Mouse (Mus musculus): ENCODE measurements around the gene Nup210l.
"Not testable (repeated sequence)": the region's sequence is repeated elsewhere in the genome, so short reads cannot be mapped to it uniquely, and the experiment has no call there.

The Nup210l gene

GRCm38 (mm10) chr3:90222455-90222854, 118.5 kb downstream of the Nup210l start:
- no peak for DNase-seq (ENCODE audit: low spot score)

- DNase-seq (ENCODE audit: low spot score) = no peak
Measured at GRCm38 (mm10) chr3:90222941-90223340, 119.0 kb downstream of the Nup210l start.

GRCm38 (mm10) chr3:90224331-90224730, 120.4 kb downstream of the Nup210l start:
- DNase-seq (ENCODE audit: low spot score) = no peak

GRCm38 (mm10) chr3:90231075-90231474, 127.1 kb downstream of the Nup210l start:
- DNase-seq (ENCODE audit: low spot score) = no peak

- peak; percentile 91 for DNase-seq (ENCODE audit: low spot score)
Measured at GRCm38 (mm10) chr3:90231507-90232333, 127.8 kb downstream of the Nup210l start, which contains the start of gene Jtb. TSS of gene Jtb (plus strand) at chr3:90231597.

- no peak for DNase-seq (ENCODE audit: low spot score)
Measured at GRCm38 (mm10) chr3:90241251-90241650, 137.3 kb downstream of the Nup210l start.

GRCm38 (mm10) chr3:90241669-90242358, 137.9 kb downstream of the Nup210l start:
- DNase-seq (ENCODE audit: low spot score) = no peak

GRCm38 (mm10) chr3:90242984-90243775, 139.2 kb downstream of the Nup210l start, which contains the start of gene Creb3l4:
TSS of gene Creb3l4 (minus strand) at chr3:90243512.
- peak; percentile 70 for DNase-seq (ENCODE audit: low spot score)

- DNase-seq (ENCODE audit: low spot score) = no peak
Measured at GRCm38 (mm10) chr3:90245406-90245805, 141.5 kb downstream of the Nup210l start.

GRCm38 (mm10) chr3:90247630-90247959, 143.7 kb downstream of the Nup210l start:
- DNase-seq (ENCODE audit: low spot score) = no peak

GRCm38 (mm10) chr3:90247960-90248745, 144.2 kb downstream of the Nup210l start, which contains the start of gene Slc39a1:
TSS of gene Slc39a1 (plus strand) at chr3:90248172.
- DNase-seq (ENCODE audit: low spot score) = peak; percentile 92

- no peak for DNase-seq (ENCODE audit: low spot score)
Measured at GRCm38 (mm10) chr3:90248746-90249100, 144.8 kb downstream of the Nup210l start.

GRCm38 (mm10) chr3:90250791-90251190, 146.9 kb downstream of the Nup210l start:
- no peak for DNase-seq (ENCODE audit: low spot score)

GRCm38 (mm10) chr3:90251731-90252226, 147.8 kb downstream of the Nup210l start:
- not testable (repeated sequence) for DNase-seq (ENCODE audit: low spot score)

- DNase-seq (ENCODE audit: low spot score) = not testable (repeated sequence)
Measured at GRCm38 (mm10) chr3:90252659-90253058, 148.7 kb downstream of the Nup210l start.

GRCm38 (mm10) chr3:90253174-90253573, 149.2 kb downstream of the Nup210l start:
- not testable (repeated sequence) for DNase-seq (ENCODE audit: low spot score)

- DNase-seq (ENCODE audit: low spot score) = peak; percentile 90
Measured at GRCm38 (mm10) chr3:90253653-90254418, 149.9 kb downstream of the Nup210l start, which contains the start of gene Crtc2. TSS of gene Crtc2 (plus strand) at chr3:90254163.

- no peak for DNase-seq (ENCODE audit: low spot score)
Measured at GRCm38 (mm10) chr3:90254419-90255193, 150.7 kb downstream of the Nup210l start.

- no peak for DNase-seq (ENCODE audit: low spot score)
Measured at GRCm38 (mm10) chr3:90255194-90255565, 151.2 kb downstream of the Nup210l start.

Data from testis, postnatal 10 days (tissue).